Mouse (Mus musculus) cerebellum, adult 2 months (tissue): Measurements from ENCODE around the gene Gja1.

Source experiments
- CTCF ChIP-seq: fragments of 200-500 bp; IDR thresholded peaks from 2 replicates; pipeline ENCODE4 v1.5.1; 2011; ENCODE audit warnings: low read depth, mild to moderate bottlenecking, control low read depth, low read length, moderate library complexity, borderline replicate concordance; ENCODE audit not compliant: insufficient read depth
- POLR2A ChIP-seq: fragments of 200-500 bp; IDR thresholded peaks from 2 replicates; pipeline ENCODE4 v1.6.1; 2011; ENCODE audit warnings: low read length, control low read depth, borderline replicate concordance; ENCODE audit not compliant: insufficient read depth

- TF ChIP-seq POLR2A: no peak
- no peak for TF ChIP-seq CTCF
Measured at GRCm38 (mm10) chr10:56377966-56378647, 977 bp downstream of the Gja1 start.
